Mouse (Mus musculus) erythroid progenitor cell, adult 5-6 weeks (primary cell): ENCODE measurements around the gene Tmem131. TPM values are rescaled to one million over a fixed set of nuclear protein-coding genes. Genes with fewer than 3 reads are reported as not detected.
A peak's percentile ranks its signal among the peaks of the same experiment; 100 is the strongest.

ENCODE experiments used
- ATAC-seq: replicated peaks from 2 replicates; pipeline ENCODE4 v1.8.0; 2016; ENCODE audit warnings: moderate number of reproducible peaks, mild to moderate bottlenecking, moderate TSS enrichment, inconsistent platforms; ENCODE audit not compliant: poor library complexity, low FRiP score, severe bottlenecking
- total RNA-seq, 2 experiments: library from RNA; stranded (forward) in 1 of 2; stranded (reverse) in 1 of 2; fragments of 150-400 nt in 1 of 2; fragments of 186-747, 209-891 nt in 1 of 2; gene quantifications; 2 replicates each; pipeline versions ENCODE4 v1.2.3 to v1.2.4; 2015 to 2017; ENCODE audit warnings: low replicate concordance in 2 of 2

Tmem131 gene
- total RNA-seq, 2 experiments from 2014 or later: 80.9 to 128 TPM

DNA sequence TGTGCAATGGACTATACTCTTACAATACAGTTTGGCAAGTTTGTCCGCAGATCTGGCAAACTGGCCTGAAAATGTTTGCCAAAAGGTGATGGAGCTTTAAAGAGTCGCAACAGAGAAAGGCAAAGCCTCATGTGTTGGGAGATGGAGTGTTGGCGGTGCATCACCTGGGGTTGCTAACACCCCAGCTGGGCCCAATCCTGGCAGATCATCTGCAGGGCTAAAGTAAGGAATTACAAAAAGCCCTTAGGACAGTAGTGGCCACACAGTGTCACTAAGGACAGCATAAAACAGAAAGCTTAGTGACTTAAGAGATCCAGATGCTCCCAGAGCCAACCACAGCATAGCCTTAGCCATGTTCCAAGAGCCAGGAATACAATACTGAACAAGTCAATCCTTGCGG lies 138.6 kb downstream of the Tmem131 start:
- ATAC-seq: no peak

DNA sequence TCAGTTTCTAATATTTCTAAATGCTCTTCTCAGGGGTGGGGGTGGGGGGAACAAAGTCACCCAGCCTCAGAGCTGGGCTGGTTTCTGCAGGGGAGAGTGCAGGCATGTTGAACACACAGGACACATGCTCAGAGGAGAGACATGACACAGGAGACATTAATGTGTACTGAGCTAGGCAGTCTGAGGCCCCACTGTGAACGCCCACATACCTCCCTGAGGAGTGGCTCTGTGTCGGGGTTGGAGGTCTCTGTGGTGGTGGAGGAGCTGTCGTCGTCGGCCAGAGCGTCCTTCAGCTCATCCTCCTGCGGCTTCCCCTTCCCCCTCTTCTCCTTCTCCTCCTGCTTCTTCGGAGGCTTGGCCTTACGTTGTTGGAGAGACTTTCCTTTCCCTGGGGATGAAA lies 139.2 kb downstream of the Tmem131 start:
- ATAC-seq: no peak

DNA sequence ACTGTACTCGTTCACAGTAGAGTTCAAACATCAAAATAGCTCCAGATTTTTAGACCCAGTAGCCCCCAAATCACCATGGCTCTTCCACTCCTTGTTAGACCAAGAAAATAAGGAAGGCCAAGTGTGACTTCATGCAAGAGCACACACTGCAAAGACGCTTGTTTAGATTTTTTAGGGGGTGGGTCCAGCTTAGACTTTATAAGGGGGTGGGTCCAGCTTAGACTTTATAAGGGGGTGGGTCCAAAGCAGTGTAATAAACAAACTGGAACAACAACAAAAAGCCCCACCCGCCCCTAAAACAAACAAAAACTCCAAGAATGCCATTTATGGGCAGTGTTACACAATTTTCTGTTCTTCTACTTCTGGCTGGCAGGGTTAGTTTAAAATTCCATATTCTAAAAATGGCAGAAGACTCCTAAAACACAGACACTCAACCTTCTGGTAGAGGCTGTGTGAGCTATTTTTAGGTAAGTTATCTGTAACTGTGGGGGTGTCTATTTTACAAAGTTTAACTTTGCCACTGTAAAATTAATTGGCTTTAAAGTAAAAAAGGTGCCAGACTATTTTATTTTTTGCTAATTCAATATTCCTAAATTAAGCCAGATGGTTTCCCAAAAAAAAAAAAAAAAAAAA lies 143.0 kb downstream of the Tmem131 start:
- ATAC-seq: no peak

DNA sequence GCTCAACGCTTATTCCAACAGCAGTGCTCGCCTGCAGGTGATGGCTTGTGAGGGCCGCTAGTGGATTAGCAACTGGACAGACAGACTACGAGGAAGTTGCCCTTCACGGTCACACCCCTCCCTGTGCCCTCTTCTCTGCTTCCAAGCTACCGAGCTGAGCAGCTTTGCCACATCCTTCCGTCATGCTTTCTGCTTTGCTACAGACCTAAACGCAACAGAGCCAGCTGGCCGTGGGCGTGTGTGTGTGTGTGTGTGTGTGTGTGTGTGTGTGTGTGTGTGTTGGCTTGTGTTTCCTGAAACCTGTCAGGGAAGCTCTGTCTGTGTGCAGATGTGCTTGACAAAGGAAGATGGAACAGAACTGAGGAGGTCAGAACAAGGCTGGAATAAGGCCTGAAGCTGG lies 146.0 kb downstream of the Tmem131 start:
- ATAC-seq: no peak

DNA sequence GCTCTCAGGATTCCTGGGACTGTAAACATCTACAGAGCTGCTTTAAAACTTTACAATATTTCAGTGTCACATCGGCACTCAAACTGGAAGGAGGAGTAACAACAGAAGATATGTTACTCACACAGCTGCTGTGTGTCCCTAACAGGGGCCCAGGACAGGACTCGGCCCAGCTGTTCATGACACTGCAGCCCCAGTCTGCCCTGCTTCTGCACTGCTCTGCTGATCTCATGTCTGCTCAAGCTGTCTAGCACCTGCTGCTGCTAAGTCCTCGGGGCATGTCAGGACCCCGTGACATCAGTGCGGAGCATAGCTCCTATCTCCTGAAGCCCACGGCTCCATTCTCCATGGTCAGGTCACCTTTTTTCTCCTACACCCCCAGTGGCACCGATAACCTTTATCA lies 146.8 kb downstream of the Tmem131 start:
- ATAC-seq: no peak

DNA sequence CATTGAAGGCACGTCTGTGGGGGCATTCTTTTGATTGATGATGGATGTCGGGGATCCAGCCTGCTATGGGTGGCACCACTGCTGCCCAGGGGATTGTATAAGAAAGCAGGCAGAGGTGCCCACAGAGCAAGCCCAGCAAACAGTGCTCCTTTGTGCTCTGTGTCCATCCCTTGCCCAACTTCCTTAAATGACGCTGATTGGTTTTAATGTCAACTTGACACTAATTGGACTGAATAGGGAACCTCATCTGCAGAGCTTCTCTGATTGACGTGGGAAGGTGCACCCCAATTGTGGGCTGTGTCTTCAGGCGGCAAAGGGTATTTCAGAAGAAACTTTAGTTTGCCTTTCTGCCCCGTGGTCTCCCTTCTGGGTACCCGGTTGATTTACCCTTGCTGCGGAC lies 154.1 kb downstream of the Tmem131 start:
- ATAC-seq: no peak

DNA sequence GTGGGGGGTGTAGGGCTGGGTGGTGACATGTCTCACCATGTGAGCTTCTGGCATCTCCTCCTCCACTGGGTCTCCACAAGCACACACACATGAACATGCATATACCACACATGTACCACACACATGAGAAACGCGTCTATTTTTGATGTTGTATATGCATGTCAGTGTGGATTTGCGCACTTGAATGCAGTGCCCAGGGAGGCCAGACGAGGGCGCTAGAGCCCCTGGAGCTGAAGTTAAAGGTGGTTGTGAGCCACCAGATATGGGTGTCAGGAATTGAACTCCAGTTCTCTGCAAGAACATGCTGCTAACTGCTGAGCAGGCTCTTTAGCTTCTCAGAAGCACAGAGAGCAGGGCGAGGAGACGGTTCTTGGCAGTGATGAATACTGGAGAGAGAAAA lies 157.1 kb downstream of the Tmem131 start:
- ATAC-seq: no peak

DNA sequence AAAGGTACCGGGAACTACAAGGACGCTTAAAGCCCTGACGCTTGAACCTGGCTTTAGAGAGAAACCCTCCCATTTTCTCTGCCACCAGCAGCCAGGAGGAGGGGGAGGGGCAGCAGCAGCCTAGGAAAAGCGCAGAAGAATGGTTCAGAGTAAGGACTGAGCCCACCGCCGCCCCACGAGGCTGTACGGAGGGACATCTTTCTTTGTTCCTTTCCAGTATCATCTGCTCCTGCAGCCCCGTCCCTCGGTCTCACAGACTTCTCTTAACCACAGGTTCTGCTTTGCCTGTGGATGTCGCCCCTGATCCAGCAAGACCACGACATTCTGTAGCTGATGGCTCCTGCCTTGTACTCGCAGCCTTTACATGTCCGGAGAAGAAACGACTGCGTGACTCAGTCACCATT lies 158.2 kb downstream of the Tmem131 start:
- no peak for ATAC-seq

DNA sequence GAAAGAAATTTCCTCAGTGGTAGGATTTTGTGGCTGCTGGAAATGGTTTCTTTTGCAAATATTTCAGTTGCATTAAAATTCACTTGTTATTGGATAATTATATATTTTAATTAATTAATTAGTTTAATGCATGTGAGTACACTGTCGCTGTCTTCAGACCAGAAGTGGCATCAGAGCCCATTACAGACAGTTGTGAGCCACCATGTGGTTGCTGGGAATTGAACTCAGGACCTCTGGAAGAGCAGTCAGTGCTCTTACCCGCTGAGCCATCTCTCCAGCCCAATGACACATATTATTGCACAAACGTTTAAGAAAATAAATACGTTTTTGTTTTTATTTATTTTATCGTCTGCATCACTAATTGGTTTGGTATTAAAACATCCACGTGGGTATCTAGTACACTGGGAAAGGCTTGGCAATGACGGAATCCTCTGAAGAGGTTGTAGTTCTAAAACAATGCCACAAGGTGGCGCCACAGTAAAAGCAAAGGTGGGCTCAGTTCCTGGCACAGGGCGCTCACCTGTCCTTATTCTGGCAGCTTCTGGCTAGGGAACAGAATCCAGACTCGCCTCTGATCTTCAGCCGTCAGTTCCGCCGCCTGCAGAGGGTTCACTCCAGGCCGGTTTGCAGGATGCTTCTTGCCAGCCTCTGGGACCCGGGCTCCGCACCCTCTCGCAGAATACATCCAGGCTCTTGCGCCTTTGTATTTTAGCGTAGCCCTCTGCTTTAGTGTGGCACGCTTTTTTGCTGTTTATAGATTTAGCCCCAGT lies 158.9 kb downstream of the Tmem131 start:
- ATAC-seq: peak; percentile 46; the same call in 1 of the 2 replicates

DNA sequence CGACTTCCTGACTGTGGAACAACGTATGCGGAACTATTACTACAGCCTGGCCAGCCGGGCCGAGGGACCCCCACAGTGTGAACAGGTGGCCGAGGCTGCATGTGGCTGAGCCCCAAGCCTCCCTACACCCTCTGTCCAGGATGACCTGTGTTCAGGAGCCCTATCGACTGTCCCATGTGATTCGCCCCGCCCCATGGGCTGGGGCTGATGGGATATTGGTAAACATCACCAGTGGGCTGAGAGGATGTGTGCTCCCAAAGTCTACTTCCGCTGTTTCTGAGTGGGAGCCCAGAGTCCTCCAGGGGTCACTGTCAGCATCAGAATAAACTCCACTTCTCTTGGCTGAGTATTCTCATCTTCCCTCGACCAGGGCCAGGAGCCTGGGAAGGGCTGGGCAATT lies 161.0 kb downstream of the Tmem131 start:
- ATAC-seq: no peak

DNA sequence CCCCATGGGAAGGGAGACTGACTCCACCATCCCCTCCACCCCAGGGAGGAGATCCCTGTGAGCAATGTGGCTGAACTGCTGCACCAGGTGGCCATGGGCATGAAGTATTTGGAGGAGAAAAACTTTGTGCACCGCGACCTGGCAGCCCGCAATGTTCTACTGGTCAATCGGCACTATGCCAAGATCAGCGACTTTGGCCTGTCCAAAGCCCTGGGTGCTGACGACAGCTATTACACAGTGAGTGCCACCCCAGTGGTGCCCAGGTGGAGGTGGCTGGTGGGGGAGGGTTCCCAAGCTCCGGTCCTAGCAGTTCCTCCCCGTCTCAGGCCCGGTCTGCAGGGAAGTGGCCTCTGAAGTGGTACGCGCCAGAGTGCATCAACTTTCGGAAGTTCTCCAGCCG lies 162.7 kb downstream of the Tmem131 start:
- no peak for ATAC-seq

DNA sequence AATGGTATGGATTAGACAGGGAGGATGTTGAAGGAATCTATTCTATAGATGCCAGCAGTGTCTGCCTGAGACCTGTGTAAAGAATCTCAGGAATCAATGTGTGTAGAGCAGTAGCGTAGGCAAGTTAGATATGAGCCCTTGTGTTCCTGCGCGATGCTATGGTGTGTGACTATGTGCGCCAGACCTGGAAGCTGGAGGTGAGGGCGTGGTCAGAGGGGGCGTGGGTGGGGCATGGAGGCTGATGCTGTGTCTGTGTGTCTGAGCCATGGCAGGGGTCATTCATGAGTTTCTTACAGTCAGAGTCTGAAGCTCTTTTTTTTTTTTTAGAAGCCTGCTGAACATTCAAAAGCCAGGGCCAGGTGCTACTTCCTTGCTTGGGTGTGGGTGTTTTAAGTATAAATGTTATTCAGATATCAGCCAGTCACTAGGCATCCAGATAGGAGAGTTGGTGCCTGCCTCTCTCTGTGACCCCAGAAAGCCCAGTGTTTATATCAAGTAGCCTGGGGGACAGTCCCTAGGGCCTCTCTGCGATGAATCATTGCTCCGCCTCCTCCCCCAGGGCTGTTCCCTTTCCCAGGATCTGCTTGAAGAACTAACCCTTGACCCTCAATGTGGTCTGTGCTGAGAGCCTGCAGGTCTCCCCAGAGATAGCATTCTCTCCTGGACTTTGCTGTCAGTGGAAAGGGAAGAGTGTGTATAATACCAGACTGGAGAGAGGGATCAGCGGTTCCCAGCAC lies 171.1 kb downstream of the Tmem131 start:
- no peak for ATAC-seq

DNA sequence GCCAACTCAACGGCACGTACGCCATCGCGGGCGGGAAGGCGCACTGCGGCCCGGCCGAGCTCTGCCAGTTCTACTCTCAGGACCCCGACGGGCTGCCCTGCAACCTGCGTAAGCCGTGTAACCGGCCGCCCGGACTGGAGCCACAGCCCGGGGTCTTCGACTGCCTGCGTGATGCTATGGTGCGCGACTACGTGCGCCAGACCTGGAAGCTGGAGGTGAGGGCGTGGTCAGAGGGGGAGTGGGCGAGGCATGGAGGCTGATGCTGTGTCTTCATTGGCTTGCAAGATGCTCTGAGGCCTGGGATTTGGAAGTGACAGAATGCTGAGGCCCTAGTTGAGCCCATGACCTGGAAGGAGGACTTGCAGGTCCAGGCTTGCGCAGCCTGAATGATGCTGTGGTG lies 172.5 kb downstream of the Tmem131 start:
- ATAC-seq: no peak

DNA sequence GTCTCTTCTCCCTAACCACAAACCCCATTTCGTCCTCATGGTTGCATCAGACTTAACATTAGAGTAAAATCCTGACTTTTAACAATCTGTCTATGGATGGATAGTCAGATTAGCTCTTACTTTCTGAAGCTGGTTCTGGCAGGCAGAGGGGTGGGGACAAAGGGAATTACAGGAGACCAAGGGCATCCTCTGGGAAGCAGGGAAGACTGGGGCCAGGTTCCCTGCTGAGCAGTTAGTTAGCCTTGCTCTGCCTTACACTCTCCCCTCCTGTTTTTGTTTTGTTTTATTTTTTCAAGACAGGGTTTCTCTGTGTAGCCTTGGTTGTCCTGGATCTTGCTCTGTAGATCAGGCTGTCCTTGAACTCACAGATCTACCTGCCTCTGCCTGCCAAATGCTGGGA lies 173.5 kb downstream of the Tmem131 start:
- no peak for ATAC-seq

DNA sequence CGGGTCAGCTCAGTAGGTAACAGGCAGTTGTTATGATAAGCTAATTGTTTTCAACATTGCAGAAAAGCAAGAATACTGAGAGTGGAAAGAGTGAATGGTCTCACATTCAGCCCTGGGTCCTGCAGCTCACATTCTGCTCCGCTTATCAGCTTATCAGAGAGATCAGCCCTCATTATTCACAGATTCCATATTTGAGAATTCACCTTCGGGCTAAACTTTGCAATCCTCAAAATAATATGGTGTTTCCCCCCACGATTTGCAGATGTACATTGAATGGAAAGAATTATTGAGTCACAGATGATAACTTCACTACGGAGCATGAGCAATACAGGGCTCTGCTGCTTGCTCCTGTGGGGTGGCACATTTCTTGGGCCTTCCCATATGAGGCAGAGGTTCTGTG lies 174.7 kb downstream of the Tmem131 start:
- no peak for ATAC-seq

DNA sequence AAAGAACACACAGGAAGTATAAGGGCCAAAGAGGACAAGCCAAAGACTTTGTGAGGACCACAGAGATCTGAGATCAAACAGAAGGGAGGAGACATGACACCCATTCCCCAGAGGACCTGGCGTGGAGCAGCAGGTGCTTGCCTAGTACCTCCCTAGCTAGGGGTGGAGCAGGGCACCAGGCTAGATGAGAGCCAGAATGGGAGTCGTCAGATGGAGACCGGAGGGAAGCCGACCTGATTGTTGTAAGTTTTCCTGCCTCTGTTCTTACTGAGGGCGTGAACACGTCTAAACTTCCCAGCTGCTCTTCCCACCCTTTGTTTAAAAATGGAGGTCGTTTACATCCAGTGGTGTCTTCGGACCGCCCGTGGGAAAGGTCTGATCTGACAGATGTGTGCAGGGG lies 176.1 kb downstream of the Tmem131 start:
- ATAC-seq: no peak

DNA sequence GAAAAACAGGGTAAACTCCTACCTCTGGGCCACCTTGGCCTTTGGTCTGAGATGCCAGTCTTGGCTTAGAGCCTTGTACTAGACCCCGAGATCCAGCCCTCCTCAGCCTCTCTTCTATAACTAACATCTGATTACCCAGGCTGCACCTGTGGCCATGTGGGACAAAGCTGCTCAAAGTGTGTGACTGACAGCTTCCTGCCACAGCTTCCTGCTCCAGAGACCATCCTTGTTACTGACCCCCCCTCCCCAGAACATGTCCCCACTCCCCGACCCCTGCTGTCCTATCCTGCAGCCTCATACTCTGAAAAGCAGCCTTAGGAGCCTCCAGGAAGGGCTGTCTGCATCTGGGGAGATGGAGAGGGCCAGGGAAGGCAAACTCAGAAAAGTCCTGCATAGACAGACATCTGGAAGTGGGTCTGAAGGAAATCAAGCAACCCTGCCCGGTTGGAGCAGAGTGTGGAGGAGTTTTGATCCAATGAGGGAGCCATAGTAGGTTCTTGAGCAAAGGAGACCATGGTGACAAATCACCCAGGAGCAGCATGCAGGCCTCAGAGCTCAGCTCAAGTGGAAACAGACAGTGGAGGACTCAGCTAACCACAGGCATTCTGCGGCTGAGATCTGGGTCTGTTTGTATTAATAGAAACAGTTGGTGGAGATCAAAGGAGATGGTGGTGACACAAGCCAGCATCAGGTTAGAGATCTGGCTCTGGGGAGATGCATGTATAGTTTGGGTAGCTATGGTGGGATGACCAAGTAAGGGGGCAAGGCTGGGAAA lies 176.8 kb downstream of the Tmem131 start:
- ATAC-seq: no peak

DNA sequence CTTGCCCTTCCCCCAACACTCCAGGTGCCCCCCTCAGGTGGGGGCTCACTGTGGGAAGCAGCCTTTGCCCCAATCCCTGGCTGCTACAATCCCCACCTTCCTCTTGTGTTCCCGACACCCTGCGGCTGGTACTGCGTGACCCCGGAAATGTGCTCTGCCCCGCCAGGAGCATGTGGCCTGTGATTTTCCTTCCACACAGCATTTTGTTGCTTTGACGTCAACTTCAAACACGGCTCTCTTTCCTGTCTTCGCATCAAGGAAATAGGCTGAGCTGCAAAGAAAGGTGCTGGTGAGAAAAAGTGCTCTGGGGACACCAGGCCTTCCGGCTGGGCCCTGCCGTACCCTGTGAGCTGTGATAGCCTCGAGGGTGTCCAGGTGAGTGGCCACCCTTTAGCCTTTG lies 181.9 kb downstream of the Tmem131 start, which contains the start of gene Zap70:
Gene Zap70 (plus strand): TSS at position 231 of the 400 bp plus-strand sequence.
- ATAC-seq: no peak

DNA sequence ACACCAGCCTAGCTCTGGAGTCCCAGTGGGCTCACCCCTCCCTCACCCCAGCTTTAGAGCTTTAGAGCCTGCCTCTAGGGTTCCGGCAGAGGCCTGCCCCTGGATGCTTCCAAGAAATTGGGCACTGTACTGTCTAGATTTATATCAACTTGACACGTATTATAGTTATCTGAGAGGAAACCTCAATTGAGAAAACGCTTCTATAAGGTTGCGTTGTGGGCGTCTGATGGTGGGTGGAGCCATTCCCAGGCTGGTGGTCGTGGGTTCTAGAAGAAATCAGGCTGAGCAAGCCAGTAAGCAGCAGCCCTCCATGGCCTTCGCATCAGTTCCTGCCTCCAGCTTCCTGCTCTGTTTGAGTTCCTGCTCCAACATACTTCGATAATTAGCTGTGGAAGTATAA lies 182.4 kb downstream of the Tmem131 start:
- ATAC-seq: no peak

DNA sequence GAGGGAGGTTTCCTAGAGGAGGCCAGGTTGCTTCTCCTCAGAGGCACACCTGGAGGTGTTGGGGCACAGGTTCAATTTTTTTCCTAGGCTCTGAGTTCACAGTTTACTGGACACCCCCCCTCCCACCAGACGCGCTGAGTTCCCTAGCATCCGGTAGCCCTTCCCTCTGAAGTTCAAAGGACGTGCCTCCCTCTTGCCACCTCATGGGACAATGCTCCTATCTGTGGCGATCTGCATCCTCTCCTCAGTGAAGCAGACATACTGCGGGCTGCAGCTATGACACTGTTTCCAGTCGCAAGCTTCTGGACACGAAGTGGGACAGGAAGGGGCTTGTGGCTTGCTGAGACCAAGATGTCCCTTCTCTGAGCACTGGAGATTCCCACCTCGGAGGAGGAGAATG lies 183.1 kb downstream of the Tmem131 start:
- ATAC-seq: no peak
